Mouse (Mus musculus) myocyte (in vitro differentiated cells): ENCODE measurements around the gene Tab3. TPM values are rescaled to one million over a fixed set of nuclear protein-coding genes. Genes with fewer than 3 reads are reported as not detected.

Source experiments
- H3K27me3 ChIP-seq: one replicate; pipeline ENCODE4 v1.6.1; 2011; ENCODE audit not compliant: control insufficient read depth, insufficient read depth, insufficient read length
- H3K36me3 ChIP-seq: one replicate; pipeline ENCODE4 v1.6.1; 2011; ENCODE audit not compliant: control insufficient read depth, insufficient read depth
- H3K4me2 ChIP-seq: one replicate; pipeline ENCODE4 v1.6.1; 2011; ENCODE audit warnings: low read depth, control low read depth
- H3K4me3 ChIP-seq: one replicate; pipeline ENCODE4 v1.5.1; 2011; ENCODE audit warnings: mild to moderate bottlenecking, control low read depth, moderate library complexity
- H3K79me2 ChIP-seq: one replicate; pipeline ENCODE4 v1.6.1; 2011; ENCODE audit not compliant: control insufficient read depth, insufficient read depth
- H3ac ChIP-seq: one replicate; pipeline ENCODE4 v1.6.1; 2011; ENCODE audit not compliant: control insufficient read depth, insufficient read length
- E2F4 ChIP-seq: IDR thresholded peaks from one replicate; pipeline ENCODE4 v1.6.1; 2011; ENCODE audit warnings: mild to moderate bottlenecking, control low read depth, moderate library complexity; ENCODE audit not compliant: insufficient read depth
- MYOD1 ChIP-seq, 3 experiments: IDR thresholded peaks; one replicate each; pipeline ENCODE4 v1.6.1; 2011; ENCODE audit warnings: control low read depth in 2 of 3, low read depth in 2 of 3, mild to moderate bottlenecking in 2 of 3, moderate library complexity in 1 of 3; ENCODE audit not compliant: insufficient read length in 2 of 3, control insufficient read depth in 1 of 3
- polyA plus RNA-seq: library from polyadenylated mRNA; unstranded; fragments of >200 nt; fragmentation: generic; extraction: Trizol; gene quantifications from one replicate; pipeline ENCODE4 v1.2.1, GENCODE M21; 2012; ENCODE audit warnings: missing spikeins

Tab3 gene
- polyA plus RNA-seq, 1 experiment, result 1.00 TPM

DNA sequence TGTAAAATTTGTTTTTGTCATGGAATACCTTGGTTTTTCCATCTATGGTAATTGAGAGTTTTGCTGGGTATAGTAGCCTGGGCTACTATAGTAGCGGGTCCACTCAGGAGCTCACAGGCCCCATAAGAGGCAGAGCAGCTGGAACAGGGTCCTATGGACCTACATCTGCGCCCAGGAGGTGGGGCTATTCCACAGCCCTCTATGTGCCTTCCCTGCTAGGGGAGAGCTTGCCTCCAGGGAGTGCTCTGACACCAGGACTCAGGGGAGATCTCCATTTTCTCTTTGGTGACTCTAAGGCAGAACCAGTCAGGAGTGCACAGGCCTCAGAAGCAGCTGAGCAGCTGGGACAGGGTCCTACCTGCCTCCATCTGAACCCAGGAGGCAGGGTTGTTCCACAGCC lies 109.9 kb downstream of the Tab3 start:
- Histone ChIP-seq H3K4me2 (no peak overlapping the region), H3K36me3 (no peaks in the 10 kb centered on the region), H3K79me2 (no peaks in the 10 kb centered on the region), H3K27me3 (no peaks in the 10 kb centered on the region), H3ac (no peak overlapping the region), H3K4me3 (no peak overlapping the region)
- no peak for TF ChIP-seq E2F4
- no peak for TF ChIP-seq MYOD1 (IDR thresholded peaks at IDR 0.05; ENCODE audit: control insufficient read depth in 1 of 3, insufficient read length in 2 of 3, low read depth in 2 of 3)

Other genes with a start within 250 kb of the Tab3 start
- gene Gk, start 202.8 kb downstream of the Tab3 start, polyA plus RNA-seq, result 1.6 TPM